Mouse (Mus musculus) kidney, postnatal 14 days (tissue): ENCODE data around the gene Grin2a.

Source experiments
- DNase-seq: peaks from one replicate; pipeline ENCODE4 v3.0.0; 2022; ENCODE audit warnings: mixed read lengths

Gene Grin2a

GRCm38 (mm10) chr16:9851265-9851988 lies 143.9 kb downstream of the Grin2a start:
- no peak for DNase-seq

GRCm38 (mm10) chr16:9841496-9841895 lies 153.9 kb downstream of the Grin2a start:
- DNase-seq = no peak

- peak; percentile 2 for DNase-seq
These were observed 158.8 kb downstream of the Grin2a start for GRCm38 (mm10) chr16:9836542-9836941.

DNA sequence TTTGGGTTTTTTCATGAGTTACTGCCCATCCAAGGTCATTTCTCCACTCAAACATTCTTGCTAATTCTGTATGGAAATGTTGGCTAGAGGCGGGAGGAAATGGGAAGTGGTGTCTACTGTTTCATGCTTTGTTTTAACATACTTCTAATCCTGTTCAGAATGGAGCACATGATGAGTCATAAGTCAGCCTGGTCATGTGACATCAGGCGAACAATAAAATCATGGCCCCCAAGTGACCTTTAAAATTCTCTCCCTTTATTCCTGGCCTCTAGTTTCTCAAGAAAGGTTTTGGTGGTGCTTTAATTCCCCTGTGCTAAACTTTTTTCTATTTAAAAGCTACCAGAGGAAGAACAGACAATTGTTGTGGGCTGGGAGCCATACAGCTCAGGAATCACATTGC lies 161.1 kb downstream of the Grin2a start:
- DNase-seq = no peak

- DNase-seq = no peak
These were observed 170.3 kb downstream of the Grin2a start for GRCm38 (mm10) chr16:9825110-9825483.

DNA sequence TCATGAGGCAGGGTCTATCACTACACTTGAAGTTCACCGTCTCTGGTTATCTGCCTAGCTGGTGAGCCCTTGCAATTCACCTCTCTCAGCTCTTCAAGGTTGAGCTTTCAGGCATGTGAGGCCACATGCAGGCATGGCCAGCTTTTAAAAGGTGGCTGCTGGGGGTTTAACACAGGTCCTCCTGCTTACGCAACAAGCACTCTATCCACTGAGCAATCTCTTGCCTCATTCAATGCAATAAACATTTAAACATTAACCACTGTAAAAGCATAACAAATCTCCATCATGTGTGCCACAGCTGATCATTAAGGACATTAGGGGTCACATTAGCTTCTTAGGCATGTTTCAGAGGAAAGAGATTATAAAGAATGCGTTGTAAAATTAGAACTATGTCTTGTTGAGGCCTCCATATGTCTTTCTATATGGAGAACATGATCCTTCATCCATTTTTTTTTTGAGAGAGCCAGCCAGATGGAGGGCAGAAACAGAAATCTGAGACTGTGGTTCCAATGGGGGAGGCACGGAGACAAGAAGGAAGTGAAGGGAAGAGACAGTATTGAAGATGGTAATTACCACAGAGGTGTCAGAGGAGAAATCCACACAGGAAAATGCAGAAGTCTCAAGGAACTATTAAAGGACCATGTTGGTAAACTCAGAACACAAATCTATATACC lies 170.8 kb downstream of the Grin2a start:
- DNase-seq = no peak

- DNase-seq = no peak
These were observed 171.7 kb downstream of the Grin2a start for GRCm38 (mm10) chr16:9823686-9824085.

GRCm38 (mm10) chr16:9819508-9819907 lies 175.9 kb downstream of the Grin2a start:
- no peak for DNase-seq

DNA sequence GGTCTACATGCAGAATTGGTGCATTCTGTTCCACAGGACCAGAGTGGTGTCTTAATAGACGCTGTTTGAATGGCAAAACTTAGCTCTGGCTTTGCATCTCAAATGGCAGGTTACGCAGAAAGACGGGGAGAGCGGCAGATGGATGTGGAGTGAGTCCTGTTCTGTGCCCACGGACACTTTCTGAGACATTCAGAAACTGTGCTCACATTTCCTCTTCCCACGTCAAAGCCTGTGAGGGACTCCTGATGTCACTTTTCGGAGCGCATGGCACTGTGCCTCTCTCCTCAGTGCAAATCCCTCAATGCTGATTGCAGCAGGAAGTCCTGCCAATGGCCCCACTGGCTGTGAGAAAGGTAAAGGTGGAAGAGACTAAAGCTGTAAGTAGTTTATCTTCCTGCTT lies 194.0 kb downstream of the Grin2a start:
- no peak for DNase-seq

- DNase-seq = no peak
These were observed 195.1 kb downstream of the Grin2a start for GRCm38 (mm10) chr16:9800221-9800620.

DNA sequence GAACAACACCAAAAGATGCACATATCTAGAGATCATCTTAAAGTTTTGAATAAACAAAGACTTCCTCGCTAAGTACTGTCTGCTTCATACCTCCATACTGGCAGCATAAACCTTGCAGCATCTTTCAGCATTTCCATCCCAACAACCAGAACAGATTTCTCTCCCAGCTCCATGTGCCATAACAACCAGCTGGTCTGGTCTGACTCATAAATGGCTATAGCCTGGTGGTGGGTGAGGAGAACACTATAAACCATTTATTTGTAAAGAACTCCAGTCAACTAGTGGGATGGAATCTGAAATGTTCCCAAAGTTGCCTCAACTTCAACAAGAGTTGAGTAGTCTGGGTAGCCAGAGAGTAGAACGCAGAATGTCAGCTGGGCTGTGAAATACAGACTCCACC lies 202.4 kb downstream of the Grin2a start:
- DNase-seq = no peak

DNA sequence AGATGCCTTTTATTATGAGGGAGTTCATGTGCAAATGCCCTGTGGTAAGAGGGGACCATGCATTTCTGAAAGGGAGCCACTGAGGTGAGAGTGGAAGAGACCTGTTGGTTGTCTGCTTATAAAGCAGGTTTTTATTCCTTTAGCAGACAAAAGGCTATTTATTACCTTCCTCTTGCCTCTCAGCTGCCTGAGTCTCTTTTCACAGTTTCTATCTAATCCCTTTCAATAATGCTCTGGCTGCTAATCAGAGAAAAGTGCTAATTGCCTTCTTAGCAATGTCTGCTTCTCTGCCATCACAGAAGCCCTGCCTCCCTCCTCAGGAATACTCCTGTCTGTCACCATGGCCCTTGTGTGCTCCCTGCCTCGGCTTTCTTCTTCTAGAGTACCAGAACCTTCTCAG lies 209.1 kb downstream of the Grin2a start:
- no peak for DNase-seq

- DNase-seq = no peak
These were observed 209.5 kb downstream of the Grin2a start for GRCm38 (mm10) chr16:9785821-9786220.

DNA sequence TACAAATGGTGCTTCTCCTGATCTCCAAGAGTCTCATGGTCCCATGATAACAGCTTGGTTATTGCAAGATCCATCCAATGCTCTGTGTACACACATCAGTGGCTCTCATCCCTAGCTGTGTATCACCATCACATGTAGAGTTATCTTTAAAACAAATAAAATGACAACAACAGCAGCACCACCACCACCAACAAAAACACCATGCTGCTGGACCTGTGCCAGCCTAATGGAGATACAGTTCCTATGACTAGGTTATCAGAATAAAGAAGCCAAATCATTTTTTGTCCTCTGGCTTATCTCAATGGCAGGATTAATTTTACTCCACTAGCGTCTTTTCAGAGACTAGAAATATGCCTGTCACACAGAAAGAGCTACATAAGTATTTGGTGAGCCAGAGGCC lies 226.4 kb downstream of the Grin2a start:
- no peak for DNase-seq

GRCm38 (mm10) chr16:9768356-9768755 lies 227.0 kb downstream of the Grin2a start:
- DNase-seq = no peak

- DNase-seq = no peak
These were observed 227.4 kb downstream of the Grin2a start for GRCm38 (mm10) chr16:9767946-9768345.

- DNase-seq = no peak
These were observed 231.3 kb downstream of the Grin2a start for GRCm38 (mm10) chr16:9764086-9764485.

GRCm38 (mm10) chr16:9760347-9760746 lies 235.0 kb downstream of the Grin2a start:
- no peak for DNase-seq

GRCm38 (mm10) chr16:9756849-9757248 lies 238.5 kb downstream of the Grin2a start:
- peak; percentile 4 for DNase-seq

DNA sequence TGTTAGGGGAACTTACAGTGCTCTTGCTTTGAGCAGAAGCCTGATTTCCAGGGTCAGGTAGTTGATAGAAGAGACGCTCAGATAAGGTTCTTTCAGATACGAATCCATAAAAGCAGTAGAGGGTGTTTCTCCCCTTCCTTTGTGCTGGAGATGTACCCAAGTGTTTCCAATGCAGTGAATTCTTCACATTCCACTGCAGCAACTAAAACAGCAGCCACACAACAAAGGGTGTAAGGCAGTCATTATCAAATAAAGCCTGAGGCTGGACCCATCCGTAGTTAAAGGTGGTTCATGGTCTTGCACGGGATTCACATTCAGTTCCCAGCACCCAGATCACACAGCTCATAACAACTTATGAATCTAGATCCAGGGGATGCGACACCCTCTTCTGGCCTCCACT lies 241.3 kb downstream of the Grin2a start:
- no peak for DNase-seq

DNA sequence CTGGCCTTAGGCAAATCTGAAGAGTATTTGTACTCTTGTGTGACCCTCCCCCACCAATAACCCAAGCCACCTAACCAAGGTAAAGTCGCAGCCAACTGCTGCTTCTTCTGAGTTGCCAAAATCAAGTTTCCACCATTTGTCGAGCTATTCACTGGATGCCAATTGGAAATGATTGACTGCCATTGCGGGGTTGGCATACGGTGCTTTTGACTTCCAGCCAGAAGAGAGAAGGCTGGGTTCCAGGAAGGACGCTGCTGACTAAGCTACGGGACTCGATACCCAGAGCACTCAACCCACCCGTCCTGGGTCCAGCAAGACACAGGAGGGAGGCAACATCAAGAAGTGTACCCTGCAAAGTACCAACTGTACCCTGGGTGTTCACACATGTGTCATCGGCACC lies 242.3 kb downstream of the Grin2a start:
- no peak for DNase-seq

DNA sequence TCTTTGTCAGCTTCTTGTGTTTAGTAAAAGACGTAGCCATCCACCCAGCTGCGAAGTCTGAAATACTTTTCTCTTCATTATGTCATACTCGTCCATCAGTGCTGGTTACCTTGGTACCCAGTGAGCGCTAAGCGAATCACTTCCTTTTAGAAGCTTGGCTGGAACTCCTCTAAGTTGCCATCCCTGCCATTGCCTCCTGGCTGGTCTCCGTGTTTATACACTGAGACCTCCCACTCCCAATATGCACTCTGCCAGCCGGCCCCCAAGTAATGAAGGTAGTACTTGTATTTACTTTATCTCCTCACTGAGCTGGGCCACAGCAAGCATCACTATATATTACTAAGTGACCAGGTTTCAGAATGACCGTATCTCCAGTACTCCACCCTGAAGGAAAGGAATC lies 242.8 kb downstream of the Grin2a start:
- DNase-seq = no peak

DNA sequence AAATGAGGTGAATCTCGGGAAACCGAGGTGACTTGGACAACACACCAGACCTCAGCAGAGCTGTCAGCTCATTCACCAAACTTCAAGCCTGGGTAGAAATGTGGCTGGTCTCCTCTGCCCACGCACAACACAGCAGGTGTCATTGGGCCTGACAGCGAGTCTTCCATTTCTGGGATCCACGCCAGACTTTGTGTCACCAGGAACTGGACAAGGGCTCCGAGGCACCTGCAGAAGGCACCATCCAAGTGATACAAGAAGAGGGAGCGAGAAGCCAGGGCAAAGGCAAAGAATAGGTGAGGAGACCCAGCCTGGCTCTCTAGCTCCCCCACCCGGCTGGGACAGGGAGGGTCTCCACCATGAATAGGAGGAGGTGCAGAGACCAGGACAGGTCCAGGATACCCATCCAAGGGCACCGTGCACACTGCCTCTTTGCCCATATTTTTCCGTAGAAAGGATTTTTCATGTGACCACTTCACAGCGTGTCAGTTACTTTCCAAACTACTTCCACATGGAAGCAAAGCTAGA lies 244.3 kb downstream of the Grin2a start:
- no peak for DNase-seq

DNA sequence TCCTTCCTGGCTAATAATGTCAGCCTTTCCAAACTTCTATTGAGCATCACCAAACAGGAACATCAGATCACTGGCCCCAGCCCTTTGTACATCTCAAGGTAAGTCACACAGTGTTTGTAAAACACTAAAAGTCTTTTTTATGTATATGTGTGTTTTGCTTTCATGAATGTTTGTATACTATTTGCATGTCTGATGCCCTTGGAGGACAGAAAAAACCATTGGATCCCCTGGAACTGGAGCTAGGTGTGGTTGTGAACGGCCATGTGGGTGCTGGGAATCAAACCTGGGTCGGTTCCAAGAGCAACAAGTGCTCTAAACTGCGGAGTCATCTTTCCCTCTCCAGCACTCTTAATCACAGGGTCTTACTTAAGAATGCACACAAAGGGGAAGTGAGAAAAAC lies 245.7 kb downstream of the Grin2a start:
- no peak for DNase-seq

GRCm38 (mm10) chr16:9742443-9742842 lies 252.9 kb downstream of the Grin2a start:
- no peak for DNase-seq
